Mouse (Mus musculus) Patski (cell line): Measurements from ENCODE around the gene Vkorc1. TPM values are rescaled to one million over a fixed set of nuclear protein-coding genes. Genes with fewer than 3 reads are reported as not detected.

Source experiments
- ATAC-seq: fragments of 100-300 bp; one replicate; pipeline ENCODE4 v1.8.0; 2021
- CTCF ChIA-PET: fragments of 350-600 bp; sonication (Branson Sonifier 250); formaldehyde crosslinking; loops from one replicate; lab custom pipeline; 2022; ENCODE audit warnings: inconsistent platforms; lab: Charles Lee
- POLR2A ChIA-PET: fragments of 350-600 bp; sonication (Branson Sonifier 250); formaldehyde crosslinking; loops from one replicate; lab custom pipeline; 2022; ENCODE audit warnings: antibody characterized with exemption, inconsistent platforms; lab: Charles Lee
- DNase-seq: peaks from one replicate; pipeline ENCODE4 v3.0.0-alpha.2; 2011; ENCODE audit warnings: low read depth, low spot score
- H3K27me3 ChIP-seq: fragments of 371-371 bp; one replicate; pipeline ENCODE4 v1.5.1; 2021
- CTCF ChIP-seq: fragments of 100-300 bp; IDR thresholded peaks from one replicate; pipeline ENCODE4 v1.5.1; 2021
- in situ Hi-C: fragments of 300-500 bp; cut with MboI; formaldehyde crosslinking; loops from 3 replicates; pipeline ENCODE4 v1.11.1; 2018; ENCODE audit warnings: low pct_unique_long_range_greater_than_20kb, mixed read lengths
- polyA plus RNA-seq: library from polyadenylated mRNA; unstranded; gene quantifications from one replicate; pipeline ENCODE4 v1.2.3, GENCODE M21; 2021

The Vkorc1 gene
- polyA plus RNA-seq, 1 experiment from 2014 or later: 77.0 TPM

- ATAC-seq: no peak
- CTCF ChIA-PET: interaction anchor here (0.8 kb wide), 1 partner anchor 8 kb away, joined by 3 read pairs; the partner anchor contains the start of gene Vkorc1
- POLR2A ChIA-PET: no interaction called here
- TF ChIP-seq CTCF: no peak
- in situ Hi-C loops: no loop called here
- no peak for DNase-seq
- H3K27me3 ChIP-seq: no peaks in the 10 kb centered on the region
These were observed 7.6 kb downstream of the Vkorc1 start for GRCm38 (mm10) chr7:127887781-127888180.

- in situ Hi-C loops: no loop called here
- DNase-seq: no peak
- ATAC-seq: no peak
- ChIA-PET CTCF (interaction anchor here (0.8 kb wide), 1 partner anchor 8 kb away, joined by 3 read pairs; the partner anchor contains the start of gene Vkorc1), POLR2A (no interaction called here)
- no peaks in the 10 kb centered on the region for H3K27me3 ChIP-seq
- no peak for TF ChIP-seq CTCF
These were observed 8.2 kb downstream of the Vkorc1 start for GRCm38 (mm10) chr7:127887191-127887590.

GRCm38 (mm10) chr7:127886551-127886950, 8.9 kb downstream of the Vkorc1 start:
- no peak for TF ChIP-seq CTCF
- POLR2A ChIA-PET: no interaction called here
- ATAC-seq (no peak), DNase-seq (no peak)
- H3K27me3 ChIP-seq: no peaks in the 10 kb centered on the region
- in situ Hi-C loops: no loop called here
- CTCF ChIA-PET: no interaction called here

- CTCF ChIA-PET: no interaction called here
- in situ Hi-C loops: no loop called here
- ATAC-seq (no peak), DNase-seq (no peak)
- POLR2A ChIA-PET: no interaction called here
- H3K27me3 ChIP-seq: no peaks in the 10 kb centered on the region
- no peak for TF ChIP-seq CTCF
These were observed 9.5 kb downstream of the Vkorc1 start for GRCm38 (mm10) chr7:127885951-127886350.

GRCm38 (mm10) chr7:127880431-127880830, 15.0 kb downstream of the Vkorc1 start:
- in situ Hi-C loops: no loop called here
- ChIA-PET CTCF (no interaction called here), POLR2A (interaction anchor here (0.6 kb wide), 1 partner anchor 91 kb away, joined by 6 read pairs; no protein-coding TSS in a partner anchor)
- TF ChIP-seq CTCF: no peak
- no peak for ATAC-seq
- no peaks in the 10 kb centered on the region for H3K27me3 ChIP-seq
- no peak for DNase-seq

- ChIA-PET POLR2A (no interaction called here), CTCF (no interaction called here)
- DNase-seq (no peak), ATAC-seq (no peak)
- TF ChIP-seq CTCF: no peak
- no peaks in the 10 kb centered on the region for H3K27me3 ChIP-seq
- in situ Hi-C loops: no loop called here
These were observed 16.1 kb downstream of the Vkorc1 start for GRCm38 (mm10) chr7:127879301-127879700.

- in situ Hi-C loops: no loop called here
- POLR2A ChIA-PET: interaction anchor here (0.5 to 1.4 kb wide), 6 partner anchors 10 to 101 kb away, joined by 3 to 5 read pairs (median 4); partner anchors contain the start of gene Kat8
- H3K27me3 ChIP-seq: no peaks in the 10 kb centered on the region
- CTCF ChIA-PET: no interaction called here
- peak; percentile 36 for ATAC-seq
- no peak for TF ChIP-seq CTCF
- DNase-seq: peak; percentile 81
These were observed 18.7 kb downstream of the Vkorc1 start, which contains the start of gene Zfp668 for GRCm38 (mm10) chr7:127876467-127877348. Gene Zfp668, minus strand, starts transcription at chr7:127876828.

GRCm38 (mm10) chr7:127876041-127876466, 19.4 kb downstream of the Vkorc1 start, which contains the start of gene Zfp646:
Gene Zfp646, plus strand, starts transcription at chr7:127876221.
- TF ChIP-seq CTCF: no peak
- peak; percentile 33 for DNase-seq
- ChIA-PET POLR2A (interaction anchor here (1.0 to 1.4 kb wide), 5 partner anchors 10 to 101 kb away, joined by 3 to 5 read pairs (median 4); no protein-coding TSS in a partner anchor), CTCF (no interaction called here)
- no peaks in the 10 kb centered on the region for H3K27me3 ChIP-seq
- peak; percentile 57 for ATAC-seq
- in situ Hi-C loops: no loop called here

- ChIA-PET POLR2A (interaction anchor here (0.6 to 1.0 kb wide), 2 partner anchors 91 to 100 kb away, joined by 3 to 5 read pairs; no protein-coding TSS in a partner anchor), CTCF (interaction anchor here (1.1 kb wide), 1 partner anchor 102 kb away, joined by 3 read pairs; no protein-coding TSS in a partner anchor)
- DNase-seq: peak; percentile 51
- ATAC-seq: peak; percentile 86
- no peak for TF ChIP-seq CTCF
- H3K27me3 ChIP-seq: no peaks in the 10 kb centered on the region
- in situ Hi-C loops: no loop called here
These were observed 19.8 kb downstream of the Vkorc1 start for GRCm38 (mm10) chr7:127875627-127876001.

- no peaks in the 10 kb centered on the region for H3K27me3 ChIP-seq
- CTCF ChIA-PET: interaction anchor here (1.1 to 1.7 kb wide), 2 partner anchors 9 to 101 kb away, joined by 3 to 5 read pairs; no protein-coding TSS in a partner anchor
- no peak for TF ChIP-seq CTCF
- in situ Hi-C loops: no loop called here
- DNase-seq (no peak), ATAC-seq (no peak)
- POLR2A ChIA-PET: interaction anchor here (0.6 to 1.5 kb wide), 5 partner anchors 34 to 100 kb away, joined by 3 to 6 read pairs (median 3); partner anchors contain the start of gene Kat8
These were observed 20.4 kb downstream of the Vkorc1 start for GRCm38 (mm10) chr7:127874812-127875626.
